Mouse (Mus musculus) hindbrain, embryonic 13.5 days (tissue): ENCODE measurements at regions not wholly inside any gene's neighbourhood (a gene's known extent, or its start where the extent isn't known, plus 50 kb on each side); places are given as distances from the start of the nearest gene placed in this dataset.

Experiments
- ATAC-seq: fragments of 200-750 bp; cut with Nextera tagmentation; 2 replicates; pipeline ENCODE4 v1.8.0; 2017; ENCODE audit warnings: moderate TSS enrichment; ENCODE audit not compliant: low FRiP score
- H3K27ac ChIP-seq: fragments of 300-500 bp; sonication (generic); 2 replicates; pipeline ENCODE4 v1.5.1; 2015; ENCODE audit warnings: inconsistent platforms, mild to moderate bottlenecking, moderate library complexity
- H3K27me3 ChIP-seq: fragments of 300-500 bp; sonication (generic); 2 replicates; pipeline ENCODE4 v1.6.1; 2015; ENCODE audit warnings: mild to moderate bottlenecking, inconsistent platforms
- H3K36me3 ChIP-seq: fragments of 300-500 bp; sonication (generic); 2 replicates; pipeline ENCODE4 v1.6.1; 2015; ENCODE audit warnings: mild to moderate bottlenecking, inconsistent platforms
- H3K4me1 ChIP-seq: fragments of 300-500 bp; sonication (generic); replicated peaks from 2 replicates; pipeline ENCODE4 v1.6.1; 2015; ENCODE audit warnings: inconsistent platforms
- H3K4me2 ChIP-seq: fragments of 300-500 bp; sonication (generic); 2 replicates; pipeline ENCODE4 v1.6.1; 2015; ENCODE audit warnings: inconsistent platforms, mild to moderate bottlenecking, moderate library complexity
- H3K4me3 ChIP-seq: fragments of 300-500 bp; sonication (generic); 2 replicates; pipeline ENCODE4 v1.5.1; 2015; ENCODE audit warnings: mild to moderate bottlenecking, inconsistent platforms
- H3K9ac ChIP-seq: fragments of 300-500 bp; sonication (generic); 2 replicates; pipeline ENCODE4 v1.6.1; 2015; ENCODE audit warnings: mild to moderate bottlenecking, inconsistent platforms
- H3K9me3 ChIP-seq: fragments of 300-500 bp; sonication (generic); 2 replicates; pipeline ENCODE4 v1.6.1; 2016; ENCODE audit warnings: inconsistent platforms
- WGBS: fragments of 180-500 bp; shearing (Covaris S2); methylation state at CpG from one replicate; pipeline ENCODE4 v1.1.7; 2015; 5-methylcytosine and 5-hydroxymethylcytosine counted together

- H3K4me1 ChIP-seq, result peaks cover 35% of the 10 kb centered on the region
- no peak overlapping the region for H3K9ac ChIP-seq
- 0 out of 2 replicates have a peak overlapping the region, but pooled peaks have one; percentile 41 for H3K4me2 ChIP-seq
- H3K9me3 ChIP-seq, result no peaks in the 10 kb centered on the region
- no peak for ATAC-seq
- H3K27ac ChIP-seq, result no peak overlapping the region
- no peaks in the 10 kb centered on the region for H3K36me3 ChIP-seq
- H3K27me3 ChIP-seq, result peaks cover 54% of the 10 kb centered on the region
- 34% methylated on average over 7 of the region's 7 CpGs for WGBS
- no peak overlapping the region for H3K4me3 ChIP-seq
Measured at GRCm38 (mm10) chr4:124255183-124255543, 337.3 kb upstream of the 4930535I16Rik start.

GRCm38 (mm10) chr4:124254446-124255182 is 336.8 kb upstream of the 4930535I16Rik start:
- no peaks in the 10 kb centered on the region for H3K9me3 ChIP-seq
- no peak overlapping the region for H3K4me3 ChIP-seq
- no peaks in the 10 kb centered on the region for H3K36me3 ChIP-seq
- WGBS, result 22% methylated on average over 22 of the region's 22 CpGs
- H3K9ac ChIP-seq, result no peak overlapping the region
- peak overlapping the region; percentile 41 for H3K4me2 ChIP-seq
- peaks cover 35% of the 10 kb centered on the region for H3K4me1 ChIP-seq
- ATAC-seq, result 0 out of 2 replicates have a peak, but pooled peaks have one; percentile 47
- H3K27ac ChIP-seq, result no peak overlapping the region
- peaks cover 53% of the 10 kb centered on the region for H3K27me3 ChIP-seq

- Histone ChIP-seq H3K9me3 (no peaks in the 10 kb centered on the region), H3K9ac (no peak overlapping the region), H3K27ac (0 out of 2 replicates have a peak overlapping the region, but pooled peaks have one; percentile 37), H3K4me2 (peak overlapping the region; percentile 26), H3K36me3 (no peaks in the 10 kb centered on the region), H3K4me1 (peaks cover 37% of the 10 kb centered on the region), H3K4me3 (no peak overlapping the region), H3K27me3 (peaks cover 14% of the 10 kb centered on the region; the same call in 1 of the 2 replicates)
- 31% methylated on average over 13 of the region's 13 CpGs for WGBS
- no peak for ATAC-seq
Measured at GRCm38 (mm10) chr4:124241600-124241999, 323.8 kb upstream of the 4930535I16Rik start.

- Histone ChIP-seq H3K4me1 (peaks cover 27% of the 10 kb centered on the region), H3K4me3 (no peak overlapping the region), H3K4me2 (no peak overlapping the region), H3K9ac (no peak overlapping the region), H3K27me3 (peaks cover 37% of the 10 kb centered on the region; the same call in 1 of the 2 replicates), H3K9me3 (no peaks in the 10 kb centered on the region), H3K27ac (no peak overlapping the region), H3K36me3 (no peaks in the 10 kb centered on the region)
- no peak for ATAC-seq
- WGBS, result 50% methylated on average over 16 of the region's 16 CpGs
Measured at GRCm38 (mm10) chr4:124236476-124236875, 318.7 kb upstream of the 4930535I16Rik start.

- H3K9me3 ChIP-seq, result no peaks in the 10 kb centered on the region
- peaks cover 10% of the 10 kb centered on the region for H3K4me1 ChIP-seq
- H3K27ac ChIP-seq, result no peak overlapping the region
- no peaks in the 10 kb centered on the region for H3K36me3 ChIP-seq
- peak; percentile 32; the same call in 1 of the 2 replicates for ATAC-seq
- WGBS, result 11% methylated on average over 17 of the region's 17 CpGs
- H3K4me2 ChIP-seq, result no peak overlapping the region
- peaks cover 46% of the 10 kb centered on the region for H3K27me3 ChIP-seq
- no peak overlapping the region for H3K9ac ChIP-seq
- H3K4me3 ChIP-seq, result no peak overlapping the region
Measured at GRCm38 (mm10) chr4:124228537-124228936, 310.7 kb upstream of the 4930535I16Rik start.

- Histone ChIP-seq H3K4me2 (no peak overlapping the region), H3K4me3 (no peak overlapping the region), H3K27me3 (peaks cover 43% of the 10 kb centered on the region), H3K27ac (no peak overlapping the region), H3K9ac (no peak overlapping the region), H3K9me3 (no peaks in the 10 kb centered on the region), H3K36me3 (no peaks in the 10 kb centered on the region), H3K4me1 (peaks cover 14% of the 10 kb centered on the region)
- WGBS, result 76% methylated on average over 15 of the region's 15 CpGs
- ATAC-seq, result no peak
Measured at GRCm38 (mm10) chr4:124223646-124224500, 306.1 kb upstream of the 4930535I16Rik start.

- 91% methylated on average over 4 of the region's 4 CpGs for WGBS
- Histone ChIP-seq H3K4me3 (no peak overlapping the region), H3K27me3 (peaks cover 39% of the 10 kb centered on the region), H3K36me3 (no peaks in the 10 kb centered on the region), H3K4me2 (no peak overlapping the region), H3K27ac (no peak overlapping the region), H3K9ac (no peak overlapping the region), H3K4me1 (peaks cover 17% of the 10 kb centered on the region), H3K9me3 (no peaks in the 10 kb centered on the region)
- ATAC-seq, result no peak
Measured at GRCm38 (mm10) chr4:124221736-124222135, 303.9 kb upstream of the 4930535I16Rik start.

- WGBS, result 34% methylated on average over 10 of the region's 10 CpGs
- Histone ChIP-seq H3K4me2 (no peak overlapping the region), H3K27ac (no peak overlapping the region), H3K27me3 (peaks cover 15% of the 10 kb centered on the region), H3K4me1 (peaks cover 22% of the 10 kb centered on the region), H3K9me3 (no peaks in the 10 kb centered on the region), H3K4me3 (no peak overlapping the region), H3K9ac (no peak overlapping the region), H3K36me3 (no peaks in the 10 kb centered on the region)
- ATAC-seq, result 0 out of 2 replicates have a peak, but pooled peaks have one; percentile 43
Measured at GRCm38 (mm10) chr4:124217206-124217605, 299.4 kb upstream of the 4930535I16Rik start.

GRCm38 (mm10) chr4:124216351-124216750 is 298.5 kb upstream of the 4930535I16Rik start:
- Histone ChIP-seq H3K4me1 (peaks cover 21% of the 10 kb centered on the region), H3K4me3 (no peak overlapping the region), H3K36me3 (no peaks in the 10 kb centered on the region), H3K27ac (no peak overlapping the region), H3K4me2 (no peak overlapping the region), H3K9me3 (no peaks in the 10 kb centered on the region), H3K27me3 (peaks cover 11% of the 10 kb centered on the region), H3K9ac (no peak overlapping the region)
- ATAC-seq, result no peak
- 20% methylated on average over 5 of the region's 5 CpGs for WGBS

- ATAC-seq, result no peak
- Histone ChIP-seq H3K9me3 (no peaks in the 10 kb centered on the region), H3K4me2 (no peak overlapping the region), H3K4me3 (no peak overlapping the region), H3K27me3 (peaks cover 10% of the 10 kb centered on the region), H3K36me3 (no peaks in the 10 kb centered on the region), H3K9ac (no peak overlapping the region), H3K27ac (no peak overlapping the region), H3K4me1 (peaks cover 16% of the 10 kb centered on the region)
- WGBS, result 92% methylated on average over 7 of the region's 7 CpGs
Measured at GRCm38 (mm10) chr4:124215077-124215476, 297.3 kb upstream of the 4930535I16Rik start.

GRCm38 (mm10) chr4:124210103-124210502 is 292.3 kb upstream of the 4930535I16Rik start:
- Histone ChIP-seq H3K4me3 (no peak overlapping the region), H3K4me1 (no peaks in the 10 kb centered on the region), H3K27me3 (peaks cover 6% of the 10 kb centered on the region; the same call in 1 of the 2 replicates), H3K36me3 (no peaks in the 10 kb centered on the region), H3K4me2 (no peak overlapping the region), H3K9ac (no peak overlapping the region), H3K27ac (no peak overlapping the region), H3K9me3 (no peaks in the 10 kb centered on the region)
- 92% methylated on average over 9 of the region's 9 CpGs for WGBS
- ATAC-seq, result no peak

- H3K4me2 ChIP-seq, result no peak overlapping the region
- H3K4me1 ChIP-seq, result no peaks in the 10 kb centered on the region; the same call in 1 of the 2 replicates
- H3K9me3 ChIP-seq, result no peaks in the 10 kb centered on the region
- no peak overlapping the region for H3K9ac ChIP-seq
- no peak overlapping the region for H3K27ac ChIP-seq
- H3K4me3 ChIP-seq, result no peak overlapping the region
- H3K36me3 ChIP-seq, result no peaks in the 10 kb centered on the region
- WGBS, result 92% methylated on average over 16 of the region's 16 CpGs
- no peak for ATAC-seq
- peaks cover 5% of the 10 kb centered on the region; the same call in 1 of the 2 replicates for H3K27me3 ChIP-seq
Measured at GRCm38 (mm10) chr4:124206480-124206879, 288.7 kb upstream of the 4930535I16Rik start.
